Mouse (Mus musculus) erythroid progenitor cell, adult 5-6 weeks (primary cell): ENCODE results near the gene Rd3. TPM values are rescaled to one million over a fixed set of nuclear protein-coding genes. Genes with fewer than 3 reads are reported as not detected.
A peak's percentile ranks its signal among the peaks of the same experiment; 100 is the strongest.

Experiments used
- ATAC-seq: replicated peaks from 2 replicates; pipeline ENCODE4 v1.8.0; 2016; ENCODE audit warnings: moderate number of reproducible peaks, mild to moderate bottlenecking, moderate TSS enrichment, inconsistent platforms; ENCODE audit not compliant: poor library complexity, low FRiP score, severe bottlenecking
- total RNA-seq, 2 experiments: library from RNA; stranded (forward) in 1 of 2; stranded (reverse) in 1 of 2; fragments of 150-400 nt in 1 of 2; fragments of 186-747, 209-891 nt in 1 of 2; gene quantifications; 2 replicates each; pipeline versions ENCODE4 v1.2.3 to v1.2.4; 2015 to 2017; ENCODE audit warnings: low replicate concordance in 2 of 2

The Rd3 gene
- total RNA-seq, 2 experiments from 2014 or later: not detected

GRCm38 (mm10) chr1:191960946-191961345 lies 16.2 kb upstream of the Rd3 start:
- ATAC-seq: no peak

- no peak for ATAC-seq
Observed at GRCm38 (mm10) chr1:191963413-191963812, 13.8 kb upstream of the Rd3 start.

- peak; percentile 81 for ATAC-seq
Observed at GRCm38 (mm10) chr1:191963948-191964772, 13.0 kb upstream of the Rd3 start.

- peak; percentile 67 for ATAC-seq
Observed at GRCm38 (mm10) chr1:191964773-191965481, 12.2 kb upstream of the Rd3 start.

- no peak for ATAC-seq
Observed at GRCm38 (mm10) chr1:191969939-191970338, 7.2 kb upstream of the Rd3 start.

GRCm38 (mm10) chr1:191974509-191975405 lies 2.4 kb upstream of the Rd3 start:
- no peak for ATAC-seq

GRCm38 (mm10) chr1:191981426-191982102 lies 4.4 kb downstream of the Rd3 start:
- ATAC-seq: no peak

- no peak for ATAC-seq
Observed at GRCm38 (mm10) chr1:191986674-191987480, 9.7 kb downstream of the Rd3 start.

GRCm38 (mm10) chr1:191987481-191987769 lies 10.3 kb downstream of the Rd3 start:
- ATAC-seq: no peak

- ATAC-seq: no peak
Observed at GRCm38 (mm10) chr1:191988646-191989045, 11.5 kb downstream of the Rd3 start.

- ATAC-seq: no peak
Observed at GRCm38 (mm10) chr1:191989060-191989459, 11.9 kb downstream of the Rd3 start.

GRCm38 (mm10) chr1:191989994-191990393 lies 12.8 kb downstream of the Rd3 start:
- ATAC-seq: peak; percentile 98

GRCm38 (mm10) chr1:191992040-191992780 lies 15.0 kb downstream of the Rd3 start:
- no peak for ATAC-seq

- no peak for ATAC-seq
Observed at GRCm38 (mm10) chr1:191994476-191994875, 17.3 kb downstream of the Rd3 start.

- 0 out of 2 replicates have a peak, but pooled peaks have one; percentile 62 for ATAC-seq
Observed at GRCm38 (mm10) chr1:191995488-191995887, 18.3 kb downstream of the Rd3 start.

- ATAC-seq: no peak
Observed at GRCm38 (mm10) chr1:191995916-191996315, 18.7 kb downstream of the Rd3 start.

- ATAC-seq: no peak
Observed at GRCm38 (mm10) chr1:191996621-191997185, 19.5 kb downstream of the Rd3 start.

GRCm38 (mm10) chr1:191999022-191999421 lies 21.9 kb downstream of the Rd3 start:
- ATAC-seq: no peak
